Mouse (Mus musculus) leukemia stem cell, adult 10-12 weeks (primary cell): ENCODE data around the gene Mdp1. TPM values are rescaled to one million over a fixed set of nuclear protein-coding genes. Genes with fewer than 3 reads are reported as not detected.

ENCODE experiments used
- polyA plus RNA-seq: library from polyadenylated mRNA; stranded (reverse); fragments of >175 nt; gene quantifications from 2 replicates; pipeline ENCODE4 v1.2.3, GENCODE M21; 2012; ENCODE audit warnings: low replicate concordance

The Mdp1 gene
- 11.3 and 12.5 TPM in 2 replicates for polyA plus RNA-seq

GRCm38 (mm10) chr14:55659960-55660573 lies at the start of gene Mdp1:
TSS of gene Mdp1 (minus strand) at chr14:55660508.

GRCm38 (mm10) chr14:55681160-55682117 lies 21.1 kb upstream of the Mdp1 start, which contains the start of gene Tinf2:
TSS of gene Tinf2 (minus strand) at chr14:55681820.

GRCm38 (mm10) chr14:55671833-55672740 lies 11.8 kb upstream of the Mdp1 start, which contains the start of the genes Gmpr2 and Nedd8:
TSS of gene Gmpr2 (plus strand) at chr14:55671941.
TSS of gene Nedd8 (minus strand) at chr14:55672124.

GRCm38 (mm10) chr14:55649884-55650283 lies 10.4 kb downstream of the Mdp1 start, which contains the start of gene Tssk4:
TSS of gene Tssk4 (plus strand) at chr14:55650184.

GRCm38 (mm10) chr14:55643060-55643907 lies 17.0 kb downstream of the Mdp1 start, which contains the start of gene Tm9sf1:
TSS of gene Tm9sf1 (minus strand) at chr14:55643806.

GRCm38 (mm10) chr14:55637795-55638194 lies 22.5 kb downstream of the Mdp1 start, which contains the start of gene Gm49378:
TSS of gene Gm49378 (minus strand) at chr14:55637895.

GRCm38 (mm10) chr14:55635523-55636007 lies 24.7 kb downstream of the Mdp1 start, which contains the start of gene Ipo4:
TSS of gene Ipo4 (minus strand) at chr14:55635957.

GRCm38 (mm10) chr14:55617822-55618221 lies 42.5 kb downstream of the Mdp1 start, which contains the start of gene Rec8:
TSS of gene Rec8 (plus strand) at chr14:55618037.

Other genes starting within 250 kb of the Mdp1 start
- gene Dhrs4, start 181.8 kb downstream of the Mdp1 start, polyA plus RNA-seq: 56.4 and 85.0 TPM in 2 replicates
- 6.0 and 15.4 TPM in 2 replicates for gene Carmil3, start 169.9 kb downstream of the Mdp1 start, polyA plus RNA-seq
- not detected in 2 replicates for gene Cpne6, start 150.1 kb downstream of the Mdp1 start, polyA plus RNA-seq
- gene Nrl, start 135.5 kb downstream of the Mdp1 start, polyA plus RNA-seq: 0.41 and 0.62 TPM in 2 replicates
- 116 and 171 TPM in 2 replicates for gene Pck2, start 120.2 kb downstream of the Mdp1 start, polyA plus RNA-seq
- 26.0 and 50.2 TPM in 2 replicates for gene Dcaf11, start 100.5 kb downstream of the Mdp1 start, polyA plus RNA-seq
- gene A730061H03Rik, start 100.1 kb downstream of the Mdp1 start, polyA plus RNA-seq: 0.97 and 1.7 TPM in 2 replicates
- gene Fitm1, start 84.9 kb downstream of the Mdp1 start, polyA plus RNA-seq: not detected in 2 replicates
- gene Psme1, start 82.4 kb downstream of the Mdp1 start, polyA plus RNA-seq: 69.7 and 113 TPM in 2 replicates
- 25.0 and 35.4 TPM in 2 replicates for gene Emc9, start 75.2 kb downstream of the Mdp1 start, polyA plus RNA-seq
- gene Psme2, start 69.4 kb downstream of the Mdp1 start, polyA plus RNA-seq: 21.1 and 39.3 TPM in 2 replicates
- gene Rnf31, start 68.8 kb downstream of the Mdp1 start, polyA plus RNA-seq: 31.7 and 39.6 TPM in 2 replicates
- gene Irf9, start 56.9 kb downstream of the Mdp1 start, polyA plus RNA-seq: 22.2 and 204 TPM in 2 replicates
- gene Rec8, start 42.5 kb downstream of the Mdp1 start, polyA plus RNA-seq: 7.8 and 19.7 TPM in 2 replicates
- 18.3 and 108 TPM in 2 replicates for gene Ipo4, start 24.6 kb downstream of the Mdp1 start, polyA plus RNA-seq
- 18.9 TPM in 1 of 2 replicates, not detected in the other for gene Gm49378, start 22.6 kb downstream of the Mdp1 start, polyA plus RNA-seq
- gene Tm9sf1, start 16.7 kb downstream of the Mdp1 start, polyA plus RNA-seq: 20.7 and 31.5 TPM in 2 replicates
- gene Tssk4, start 10.3 kb downstream of the Mdp1 start, polyA plus RNA-seq: 0.41 TPM in 1 of 2 replicates, not detected in the other
- 3.1 and 25.0 TPM in 2 replicates for gene Gmpr2, start 11.4 kb upstream of the Mdp1 start, polyA plus RNA-seq
- 32.6 and 33.7 TPM in 2 replicates for gene Nedd8, start 11.6 kb upstream of the Mdp1 start, polyA plus RNA-seq
- 49.1 and 49.7 TPM in 2 replicates for gene Tinf2, start 21.3 kb upstream of the Mdp1 start, polyA plus RNA-seq
- gene Tgm1, start 53.4 kb upstream of the Mdp1 start, polyA plus RNA-seq: 4.5 and 11.0 TPM in 2 replicates
- 8.7 and 22.8 TPM in 2 replicates for gene Rabggta, start 61.8 kb upstream of the Mdp1 start, polyA plus RNA-seq
- 4.0 and 4.2 TPM in 2 replicates for gene Dhrs1, start 85.2 kb upstream of the Mdp1 start, polyA plus RNA-seq
- 57.8 and 83.1 TPM in 2 replicates for gene Nop9, start 85.2 kb upstream of the Mdp1 start, polyA plus RNA-seq
- not detected in 2 replicates for gene Cideb, start 98.0 kb upstream of the Mdp1 start, polyA plus RNA-seq
- gene Ltb4r2, start 100.9 kb upstream of the Mdp1 start, polyA plus RNA-seq: 0.20 TPM in 1 of 2 replicates, not detected in the other
- 1.1 and 3.8 TPM in 2 replicates for gene Ltb4r1, start 105.5 kb upstream of the Mdp1 start, polyA plus RNA-seq
- 1.5 and 1.8 TPM in 2 replicates for gene Adcy4, start 123.6 kb upstream of the Mdp1 start, polyA plus RNA-seq
- 54.1 and 55.8 TPM in 2 replicates for gene Ripk3, start 128.4 kb upstream of the Mdp1 start, polyA plus RNA-seq
- gene Nfatc4, start 162.6 kb upstream of the Mdp1 start, polyA plus RNA-seq: 0.20 and 0.88 TPM in 2 replicates
- 0.07 and 0.18 TPM in 2 replicates for gene Nynrin, start 193.5 kb upstream of the Mdp1 start, polyA plus RNA-seq
- gene Cbln3, start 223.9 kb upstream of the Mdp1 start, polyA plus RNA-seq: not detected in 2 replicates
- 8.0 and 11.3 TPM in 2 replicates for gene Khnyn, start 224.4 kb upstream of the Mdp1 start, polyA plus RNA-seq
- gene Sdr39u1, start 239.8 kb upstream of the Mdp1 start, polyA plus RNA-seq: 7.5 and 10.8 TPM in 2 replicates